Mouse (Mus musculus) liver, postnatal 0 days (tissue): ENCODE data around the gene Zfp386.

Experiments
- CTCF ChIP-seq: sonication (generic); IDR thresholded peaks from 2 replicates; pipeline ENCODE4 v1.5.1; 2016; ENCODE audit warnings: antibody characterized with exemption, low read depth
- EP300 ChIP-seq: IDR thresholded peaks from 2 replicates; pipeline ENCODE4 v1.6.1; 2016; ENCODE audit warnings: antibody characterized with exemption, low read depth, mild to moderate bottlenecking

- TF ChIP-seq CTCF (no peak), EP300 (no peak)
Observed at GRCm38 (mm10) chr12:116097166-116097565, 49.6 kb downstream of the Zfp386 start.
